Mouse (Mus musculus) stomach, embryonic 14.5 days (tissue): Measurements from ENCODE around the gene Ubap1l. TPM values are rescaled to one million over a fixed set of nuclear protein-coding genes. Genes with fewer than 3 reads are reported as not detected.

ENCODE experiments used
- ATAC-seq: fragments of 200-750 bp; cut with Nextera tagmentation; 2 replicates; pipeline ENCODE4 v1.8.0; 2017; ENCODE audit warnings: low read depth, moderate TSS enrichment; ENCODE audit not compliant: insufficient number of reproducible peaks, insufficient read depth, low FRiP score
- H3K27ac ChIP-seq: fragments of 300-500 bp; sonication (generic); 2 replicates; pipeline ENCODE4 v1.5.1; 2014; ENCODE audit warnings: mild to moderate bottlenecking, low read length, moderate library complexity, mixed read lengths
- H3K27me3 ChIP-seq: fragments of 300-500 bp; sonication (generic); 2 replicates; pipeline ENCODE4 v1.6.1; 2014; ENCODE audit warnings: low read length, control low read depth, mixed read lengths; ENCODE audit not compliant: control insufficient read depth, insufficient read depth
- H3K36me3 ChIP-seq: fragments of 300-500 bp; sonication (generic); 2 replicates; pipeline ENCODE4 v1.6.1; 2014; ENCODE audit warnings: mild to moderate bottlenecking, control low read depth, low read length, moderate library complexity, mixed read lengths; ENCODE audit not compliant: control insufficient read depth, insufficient read depth
- H3K4me1 ChIP-seq: fragments of 300-500 bp; sonication (generic); 2 replicates; pipeline ENCODE4 v1.6.1; 2014; ENCODE audit warnings: low read length, control low read depth, mixed read lengths; ENCODE audit not compliant: control insufficient read depth, insufficient read depth
- H3K4me2 ChIP-seq: fragments of 300-500 bp; sonication (generic); replicated peaks from 2 replicates; pipeline ENCODE4 v1.6.1; 2014; ENCODE audit warnings: low read depth, low read length, control low read depth
- H3K4me3 ChIP-seq: fragments of 300-500 bp; sonication (generic); 2 replicates; pipeline ENCODE4 v1.5.1; 2014; ENCODE audit warnings: low read depth, low read length, control low read depth
- H3K9ac ChIP-seq: fragments of 300-500 bp; sonication (generic); replicated peaks from 2 replicates; pipeline ENCODE4 v1.6.1; 2014; ENCODE audit warnings: low read depth, mild to moderate bottlenecking, control low read depth, low read length, moderate library complexity, mixed read lengths
- H3K9me3 ChIP-seq: fragments of 300-500 bp; sonication (generic); 2 replicates; pipeline ENCODE4 v1.6.1; 2016; ENCODE audit warnings: low read depth, low read length, control low read depth; ENCODE audit not compliant: control insufficient read depth
- WGBS: fragments of 180-500 bp; shearing (Covaris S2); extraction: QIAGEN DNeasy Blood & Tissue Kit; methylation state at CpG from one replicate; pipeline ENCODE4 v1.1.7; 2014; 5-methylcytosine and 5-hydroxymethylcytosine counted together
- polyA plus RNA-seq: library from polyadenylated mRNA; unstranded; fragments of >200 nt; fragmentation: Nextera tagmentation; extraction: Ambion mirVana; gene quantifications from 2 replicates; pipeline ENCODE4 v1.2.1, GENCODE M21; 2014

Gene Ubap1l
- polyA plus RNA-seq, 1 experiment from 2014 or later: 0.77 TPM

GRCm38 (mm10) chr9:65382031-65382750 is 21.4 kb downstream of the Ubap1l start:
- Histone ChIP-seq H3K4me1 (peaks cover 3% of the 10 kb centered on the region), H3K27ac (no peak overlapping the region)
- 0 out of 2 replicates have a peak, but pooled peaks have one; percentile 18 for ATAC-seq

GRCm38 (mm10) chr9:65382751-65383097 is 21.9 kb downstream of the Ubap1l start:
- H3K4me1 ChIP-seq: peaks cover 3% of the 10 kb centered on the region
- H3K27me3 ChIP-seq: no peaks in the 10 kb centered on the region
- no peak overlapping the region for H3K4me3 ChIP-seq
- no peak for ATAC-seq
- no peak overlapping the region for H3K4me2 ChIP-seq
- no peak overlapping the region for H3K9ac ChIP-seq
- WGBS: 47% methylated on average over 3 of the region's 3 CpGs
- no peaks in the 10 kb centered on the region for H3K9me3 ChIP-seq
- H3K36me3 ChIP-seq: no peaks in the 10 kb centered on the region; the same call in 1 of the 2 replicates
- H3K27ac ChIP-seq: no peak overlapping the region

More at GRCm38 (mm10) chr9:65382031-65382750, 21.4 kb downstream of the Ubap1l start:
- Histone ChIP-seq H3K9me3 (no peaks in the 10 kb centered on the region), H3K9ac (no peak overlapping the region), H3K4me2 (no peak overlapping the region), H3K27me3 (no peaks in the 10 kb centered on the region), H3K4me3 (no peak overlapping the region), H3K36me3 (no peaks in the 10 kb centered on the region; the same call in 1 of the 2 replicates)
- 70% methylated on average over 6 of the region's 6 CpGs for WGBS

GRCm38 (mm10) chr9:65384276-65384675 is 23.4 kb downstream of the Ubap1l start:
- Histone ChIP-seq H3K9ac (no peak overlapping the region), H3K4me3 (no peak overlapping the region), H3K4me2 (no peak overlapping the region), H3K9me3 (no peaks in the 10 kb centered on the region), H3K27ac (no peak overlapping the region), H3K4me1 (peaks cover 3% of the 10 kb centered on the region), H3K27me3 (peaks cover 3% of the 10 kb centered on the region; the same call in 1 of the 2 replicates), H3K36me3 (no peaks in the 10 kb centered on the region)
- no peak for ATAC-seq
- 58% methylated on average over 3 of the region's 3 CpGs for WGBS

GRCm38 (mm10) chr9:65386373-65387140 is 25.7 kb downstream of the Ubap1l start:
- Histone ChIP-seq H3K4me1 (peaks cover 9% of the 10 kb centered on the region), H3K4me2 (no peak overlapping the region), H3K27ac (no peak overlapping the region), H3K9me3 (no peaks in the 10 kb centered on the region), H3K36me3 (no peaks in the 10 kb centered on the region), H3K27me3 (peaks cover 25% of the 10 kb centered on the region), H3K4me3 (no peak overlapping the region), H3K9ac (no peak overlapping the region)
- no peak for ATAC-seq
- 15% methylated on average over 8 of the region's 8 CpGs for WGBS

GRCm38 (mm10) chr9:65390752-65391612 is 30.1 kb downstream of the Ubap1l start:
- Histone ChIP-seq H3K36me3 (no peaks in the 10 kb centered on the region), H3K27me3 (peaks cover 31% of the 10 kb centered on the region), H3K27ac (no peak overlapping the region), H3K4me1 (peaks cover 6% of the 10 kb centered on the region), H3K9ac (peak overlapping the region; percentile 18; the same call in 1 of the 2 replicates), H3K4me3 (peak overlapping the region; percentile 38), H3K9me3 (no peaks in the 10 kb centered on the region), H3K4me2 (peak overlapping the region; percentile 57)
- peak; percentile 42; the same call in 1 of the 2 replicates for ATAC-seq
- 16% methylated on average over 96 of the region's 96 CpGs for WGBS

GRCm38 (mm10) chr9:65391613-65391964 is 30.7 kb downstream of the Ubap1l start, which contains the start of gene Kbtbd13:
Kbtbd13 (minus strand) TSS chr9:65391652.
- Histone ChIP-seq H3K27me3 (peaks cover 31% of the 10 kb centered on the region), H3K36me3 (no peaks in the 10 kb centered on the region), H3K9ac (peak within 1 kb of the TSS; percentile 18; the same call in 1 of the 2 replicates), H3K9me3 (no peaks in the 10 kb centered on the region), H3K27ac (no peak within 1 kb of the TSS), H3K4me2 (peak within 1 kb of the TSS; percentile 57), H3K4me1 (peaks cover 10% of the 10 kb centered on the region), H3K4me3 (peak within 1 kb of the TSS; percentile 38)
- no peak for ATAC-seq
- 36% methylated on average over 8 of the region's 8 CpGs for WGBS

GRCm38 (mm10) chr9:65392638-65393364 is 32.0 kb downstream of the Ubap1l start:
- Histone ChIP-seq H3K4me1 (peaks cover 12% of the 10 kb centered on the region), H3K9me3 (no peaks in the 10 kb centered on the region), H3K36me3 (no peaks in the 10 kb centered on the region), H3K27ac (no peak overlapping the region), H3K4me3 (no peak overlapping the region), H3K4me2 (no peak overlapping the region), H3K27me3 (peaks cover 31% of the 10 kb centered on the region), H3K9ac (no peak overlapping the region)
- WGBS: 27% methylated on average over 6 of the region's 6 CpGs
- ATAC-seq: no peak
